Mouse (Mus musculus) WW6 (cell line): ENCODE measurements around the gene Tor1b.
"Not testable (repeated sequence)": the region's sequence is repeated elsewhere in the genome, so short reads cannot be mapped to it uniquely, and the experiment has no call there.

ENCODE experiments used
- DNase-seq: peaks from one replicate; pipeline ENCODE4 v3.0.0-alpha.2; 2013; ENCODE audit warnings: low read depth, low spot score

Gene Tor1b

GRCm38 (mm10) chr2:30930846-30931245 lies 21.9 kb upstream of the Tor1b start:
- DNase-seq = not testable (repeated sequence)

GRCm38 (mm10) chr2:30931922-30932321 lies 20.8 kb upstream of the Tor1b start:
- no peak for DNase-seq

GRCm38 (mm10) chr2:30933032-30933431 lies 19.7 kb upstream of the Tor1b start:
- DNase-seq = no peak

- DNase-seq = peak; percentile 54
These were observed 18.8 kb upstream of the Tor1b start for GRCm38 (mm10) chr2:30933917-30934450.

- no peak for DNase-seq
These were observed 16.0 kb upstream of the Tor1b start for GRCm38 (mm10) chr2:30936808-30937207.

- no peak for DNase-seq
These were observed 15.0 kb upstream of the Tor1b start for GRCm38 (mm10) chr2:30937731-30938130.

GRCm38 (mm10) chr2:30938574-30938991 lies 14.2 kb upstream of the Tor1b start:
- peak; percentile 56 for DNase-seq

GRCm38 (mm10) chr2:30941586-30941985 lies 11.2 kb upstream of the Tor1b start:
- no peak for DNase-seq

GRCm38 (mm10) chr2:30942116-30942515 lies 10.6 kb upstream of the Tor1b start:
- not testable (repeated sequence) for DNase-seq

GRCm38 (mm10) chr2:30942603-30943011 lies 10.2 kb upstream of the Tor1b start:
- peak; percentile 80 for DNase-seq

- DNase-seq = no peak
These were observed 319 bp upstream of the Tor1b start for GRCm38 (mm10) chr2:30952457-30952823.

- no peak for DNase-seq
These were observed 2.0 kb downstream of the Tor1b start for GRCm38 (mm10) chr2:30954797-30955196.

GRCm38 (mm10) chr2:30957511-30957910 lies 4.8 kb downstream of the Tor1b start:
- DNase-seq = no peak

- no peak for DNase-seq
These were observed 6.0 kb downstream of the Tor1b start for GRCm38 (mm10) chr2:30958726-30959125.

- DNase-seq = no peak
These were observed 7.1 kb downstream of the Tor1b start for GRCm38 (mm10) chr2:30959856-30960255.

- no peak for DNase-seq
These were observed 10.0 kb downstream of the Tor1b start for GRCm38 (mm10) chr2:30962570-30963254.

GRCm38 (mm10) chr2:30965627-30966026 lies 12.9 kb downstream of the Tor1b start:
- DNase-seq = no peak

- no peak for DNase-seq
These were observed 14.1 kb downstream of the Tor1b start for GRCm38 (mm10) chr2:30966826-30967225.

- peak; percentile 71 for DNase-seq
These were observed 14.9 kb downstream of the Tor1b start, which contains the start of gene Tor1a for GRCm38 (mm10) chr2:30967352-30968327. Gene Tor1a, minus strand, starts transcription at chr2:30967933.

GRCm38 (mm10) chr2:30981790-30982513 lies 29.2 kb downstream of the Tor1b start, which contains the start of the genes BC005624 and Usp20:
Gene BC005624, minus strand, starts transcription at chr2:30982201.
Gene Usp20, plus strand, starts transcription at chr2:30982279.
- DNase-seq = peak; percentile 100

- DNase-seq = no peak
These were observed 30.3 kb downstream of the Tor1b start for GRCm38 (mm10) chr2:30983024-30983423.
